Mouse (Mus musculus) gastrocnemius, postnatal 14 days (tissue): ENCODE data around the gene Tango6. TPM values are rescaled to one million over a fixed set of nuclear protein-coding genes. Genes with fewer than 3 reads are reported as not detected.

Experiments
- DNase-seq: peaks from one replicate; pipeline ENCODE4 v3.0.0; 2021; ENCODE audit warnings: mixed read lengths
- intact Hi-C: fragments of 180-260 bp; cut with DNase I; formaldehyde crosslinking; loops from one replicate; pipeline ENCODE4 v1.15.1; 2025; ENCODE audit warnings: low total_unique reads
- total RNA-seq, 2 experiments: library from RNA; stranded (reverse); gene quantifications; 2 replicates each; pipeline ENCODE4 v1.2.3; 2021

Tango6 gene
- total RNA-seq, 2 experiments from 2014 or later: 8.0 to 8.1 TPM

DNA sequence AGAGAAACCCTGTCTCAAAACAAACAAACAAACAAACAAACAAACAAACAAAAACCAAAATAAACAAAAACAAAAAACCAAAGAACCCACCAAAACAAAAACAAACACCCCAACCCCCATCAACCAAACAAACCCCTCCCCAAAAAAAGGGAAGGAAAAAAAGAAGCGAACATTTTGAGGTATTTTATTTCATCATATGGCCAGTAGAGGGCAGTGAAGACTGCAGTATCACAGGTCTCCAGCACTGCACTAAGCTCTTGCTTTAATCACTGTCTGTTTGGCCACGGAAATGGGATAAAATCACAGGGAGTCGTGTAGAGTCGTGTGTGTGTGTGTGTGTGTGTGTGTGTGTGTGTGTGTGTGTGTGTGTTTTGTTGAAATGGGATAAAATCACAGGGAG is 4.6 kb downstream of the Tango6 start:
- DNase-seq: no peak
- intact Hi-C loops: no loop called here

DNA sequence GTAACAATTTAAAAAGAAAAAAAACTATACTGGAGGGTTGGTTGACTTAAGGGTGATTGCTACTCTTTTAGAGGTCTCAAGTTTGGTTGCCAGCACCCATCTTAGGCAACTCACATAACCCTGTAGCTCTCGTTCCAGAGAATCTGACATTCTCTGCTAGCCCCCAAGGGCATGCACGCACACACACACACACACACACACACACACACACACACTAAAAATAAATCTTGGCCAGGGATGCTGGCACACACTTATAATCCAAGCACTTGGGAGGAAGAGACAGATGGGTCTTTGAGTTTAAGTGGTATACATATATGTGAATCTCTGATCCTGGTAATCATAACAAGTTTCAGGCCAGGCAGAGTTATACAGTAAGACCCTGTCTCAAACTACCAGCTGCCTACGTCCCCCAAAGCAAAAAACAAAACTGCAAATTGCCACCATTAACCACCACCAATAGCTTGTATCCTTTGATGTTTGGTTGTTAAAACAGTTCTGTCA is 14.9 kb downstream of the Tango6 start:
- intact Hi-C loops: loop anchor here (5.0 kb wide), 2 partner anchors 190 to 305 kb away; no protein-coding TSS in a partner anchor
- DNase-seq: no peak

- peak; percentile 57 for DNase-seq
- intact Hi-C loops: loop anchor here (5.0 kb wide), 2 partner anchors 188 to 303 kb away; no protein-coding TSS in a partner anchor
These were observed 16.7 kb downstream of the Tango6 start for GRCm38 (mm10) chr8:106699588-106699987.

DNA sequence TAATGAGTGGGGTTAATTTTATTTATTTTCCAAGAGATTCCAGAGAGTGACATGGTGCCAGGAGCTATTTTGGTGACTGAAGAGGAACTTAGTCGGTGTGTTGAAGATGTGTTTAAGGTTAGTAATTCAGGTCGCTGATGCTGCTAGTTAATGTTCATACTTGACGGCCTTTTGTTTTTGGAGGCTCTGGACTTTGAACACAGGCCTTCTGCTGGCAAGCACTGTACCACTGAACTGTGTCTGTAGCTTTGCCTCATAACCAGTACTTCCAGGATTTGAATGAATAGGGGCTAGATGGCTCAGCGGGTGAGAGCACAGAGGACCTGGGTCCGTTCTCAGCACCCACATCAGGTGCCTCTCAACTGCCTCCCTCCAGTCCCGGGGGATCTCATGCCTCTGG is 17.3 kb downstream of the Tango6 start:
- intact Hi-C loops: no loop called here
- DNase-seq: no peak

DNA sequence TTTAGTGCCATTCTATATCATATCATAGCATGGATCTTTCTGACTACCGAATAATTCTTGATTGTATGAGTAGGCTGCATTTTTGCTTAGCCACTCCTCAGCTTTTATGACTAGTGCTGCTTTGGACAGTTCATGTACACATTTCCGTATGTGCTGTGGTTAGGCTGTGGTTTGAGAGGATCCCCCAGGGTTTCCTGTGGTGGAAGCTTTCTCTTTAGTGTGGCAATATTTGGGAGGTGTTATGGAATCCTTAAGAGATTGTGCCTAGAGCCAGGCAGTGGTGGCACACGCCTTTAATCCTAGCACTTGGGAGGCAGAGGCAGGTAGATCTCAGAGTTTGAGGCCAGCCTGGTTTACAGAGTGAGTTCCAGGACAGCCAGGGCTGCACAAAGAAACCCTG is 18.5 kb downstream of the Tango6 start:
- no peak for DNase-seq
- intact Hi-C loops: no loop called here

GRCm38 (mm10) chr8:106704199-106704900 is 21.5 kb downstream of the Tango6 start:
- intact Hi-C loops: no loop called here
- no peak for DNase-seq

DNA sequence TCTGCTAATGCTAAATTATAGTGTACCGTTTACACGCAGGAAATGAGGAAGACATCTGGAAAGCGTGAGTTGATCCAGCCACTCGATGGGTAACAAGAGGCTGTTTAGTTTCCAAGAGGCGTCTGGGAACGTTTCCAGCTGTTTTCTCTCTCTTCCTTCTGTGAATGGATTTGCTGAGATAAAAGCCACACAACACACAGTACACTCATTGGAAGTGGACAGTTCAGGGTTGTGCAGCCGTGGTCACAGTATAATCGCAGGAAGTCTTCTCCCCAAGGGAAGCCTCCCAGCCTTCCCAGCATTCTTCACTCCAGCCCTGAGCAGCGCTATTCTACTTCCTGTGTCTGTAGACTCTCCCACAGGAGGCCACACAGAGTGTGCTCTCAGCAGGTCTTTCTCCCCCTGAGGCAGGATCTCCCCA is 22.0 kb downstream of the Tango6 start:
- intact Hi-C loops: no loop called here
- peak; percentile 61 for DNase-seq

GRCm38 (mm10) chr8:106706194-106706593 is 23.3 kb downstream of the Tango6 start:
- intact Hi-C loops: no loop called here
- no peak for DNase-seq

GRCm38 (mm10) chr8:106710002-106710401 is 27.1 kb downstream of the Tango6 start:
- intact Hi-C loops: no loop called here
- no peak for DNase-seq

DNA sequence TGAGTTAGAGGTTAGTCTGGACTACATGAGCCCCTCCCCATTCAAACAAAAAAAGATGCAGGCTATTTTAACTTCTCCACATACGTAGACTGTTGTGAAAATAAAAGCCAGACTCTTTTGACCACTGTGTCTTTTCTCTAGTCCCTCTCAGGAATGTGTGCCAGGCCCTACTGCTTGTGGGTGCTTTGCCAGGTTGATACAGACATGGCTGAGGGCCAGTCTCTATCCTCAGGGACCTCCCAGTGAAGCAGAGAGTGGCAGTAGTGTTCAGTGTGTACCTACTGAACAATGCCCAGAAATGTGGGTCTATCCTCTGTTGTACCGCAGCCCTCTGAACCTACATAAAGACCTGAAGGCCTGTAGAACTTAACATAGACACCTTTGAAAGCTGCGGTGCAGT is 29.6 kb downstream of the Tango6 start:
- DNase-seq: no peak
- intact Hi-C loops: no loop called here

- intact Hi-C loops: no loop called here
- DNase-seq: no peak
These were observed 31.4 kb downstream of the Tango6 start for GRCm38 (mm10) chr8:106714297-106714696.

- intact Hi-C loops: loop anchor here (5.0 kb wide), 1 partner anchor 169 kb away; no protein-coding TSS in a partner anchor
- DNase-seq: peak; percentile 82
These were observed 35.2 kb downstream of the Tango6 start for GRCm38 (mm10) chr8:106718091-106718500.

DNA sequence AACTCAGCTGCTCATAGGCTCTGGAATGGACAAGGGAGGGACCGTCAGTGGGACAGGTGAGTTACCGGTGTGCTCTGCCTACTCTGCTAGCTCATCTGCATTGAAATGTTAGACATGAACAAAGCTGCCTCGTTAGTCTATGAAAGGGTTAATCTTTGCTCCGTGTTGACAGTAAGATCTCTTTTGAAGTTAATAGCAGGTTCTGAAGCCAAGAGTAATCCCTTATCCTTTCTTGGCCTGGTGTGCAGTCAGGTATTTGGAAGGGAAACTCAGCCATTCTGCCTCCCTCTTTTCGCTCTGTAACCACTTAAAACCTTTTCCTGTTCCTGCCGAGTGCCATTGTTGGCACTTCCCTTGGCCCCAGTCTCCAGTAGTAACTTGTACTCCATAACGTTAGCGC is 38.1 kb downstream of the Tango6 start:
- no peak for DNase-seq
- intact Hi-C loops: no loop called here

DNA sequence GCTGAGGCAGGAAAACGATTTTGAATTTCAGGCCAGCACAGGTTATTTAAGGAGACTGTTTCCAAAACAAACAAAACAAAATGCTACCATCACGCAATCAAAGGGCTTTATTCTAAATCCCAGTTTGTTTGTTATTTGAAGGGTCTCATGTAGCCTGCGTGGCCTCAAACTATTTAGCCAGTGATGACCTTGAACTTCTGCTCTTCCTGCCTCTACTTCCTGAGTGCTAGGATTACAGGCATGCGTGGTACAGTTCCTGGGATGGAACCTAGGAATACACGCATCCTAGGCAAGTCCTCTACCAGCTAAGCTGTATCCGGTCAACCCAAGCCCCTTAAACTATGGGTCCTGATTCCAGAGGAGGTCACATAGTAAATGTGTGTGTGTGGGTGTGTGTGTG is 39.6 kb downstream of the Tango6 start:
- DNase-seq: no peak
- intact Hi-C loops: no loop called here

DNA sequence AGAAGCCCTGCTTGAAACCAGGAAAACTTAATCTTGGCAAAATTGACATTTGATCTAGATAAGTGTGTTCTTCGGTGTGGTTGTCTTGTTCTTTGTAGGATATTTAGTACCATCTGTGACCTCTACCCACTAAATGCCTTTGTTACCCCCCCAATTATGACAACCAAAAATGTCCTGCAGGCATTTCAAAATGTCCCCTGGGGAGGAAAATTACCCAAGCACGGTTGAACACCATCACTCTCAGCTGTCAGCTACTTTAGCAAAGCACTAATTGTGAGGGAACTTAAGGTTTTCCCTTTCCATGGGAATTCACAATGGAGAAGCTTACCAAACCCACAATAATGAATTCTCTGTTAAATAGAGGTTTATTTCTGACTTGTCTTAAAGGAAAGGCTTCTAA is 41.1 kb downstream of the Tango6 start:
- no peak for DNase-seq
- intact Hi-C loops: no loop called here

DNA sequence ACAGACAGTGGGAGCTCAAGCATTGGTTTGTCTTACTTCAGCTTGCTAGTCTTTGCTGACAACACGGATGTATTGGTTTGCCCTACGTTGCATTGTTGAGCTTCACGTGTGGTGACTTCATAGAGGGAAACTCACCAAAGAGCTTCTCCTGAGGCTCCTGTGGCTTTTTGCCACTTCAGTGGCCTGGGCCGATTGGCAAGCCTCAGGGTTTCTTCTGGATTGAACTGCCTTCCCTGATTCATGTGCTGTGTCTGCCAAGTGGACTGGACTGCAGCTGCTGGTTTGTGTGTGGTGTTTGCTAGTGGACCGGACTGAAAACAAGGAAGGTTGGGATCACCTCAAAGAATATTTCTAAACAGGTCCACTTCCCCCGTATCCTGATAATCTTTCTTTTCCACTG is 43.7 kb downstream of the Tango6 start:
- peak; percentile 17 for DNase-seq
- intact Hi-C loops: no loop called here

DNA sequence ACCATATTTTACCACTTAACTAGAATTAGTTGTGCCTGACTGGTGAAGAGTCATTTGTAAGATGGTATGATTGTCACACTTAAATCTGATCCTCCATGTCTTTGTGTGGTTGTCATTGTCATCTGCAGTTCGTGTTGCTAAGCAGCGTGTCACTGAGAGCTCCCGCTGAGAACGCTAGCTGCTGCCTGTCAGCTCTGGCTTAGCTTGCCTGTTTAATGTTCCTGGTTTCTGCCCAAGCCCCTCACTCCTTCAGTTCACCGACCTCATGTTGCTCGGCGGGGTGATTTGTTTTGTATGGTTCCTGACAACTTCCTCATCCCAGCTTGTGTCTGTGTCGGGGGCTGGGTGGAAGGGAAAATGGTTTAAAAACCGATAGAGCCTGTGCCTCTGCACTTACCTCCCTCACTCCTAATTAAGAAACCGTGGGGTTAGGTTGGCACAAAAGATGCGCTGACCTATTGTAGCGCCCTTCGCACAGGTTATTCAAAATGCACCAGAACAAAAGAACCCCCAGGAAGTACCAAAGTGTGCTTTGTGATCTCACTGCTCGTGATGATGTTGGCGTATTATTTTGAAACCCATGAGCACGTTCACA is 44.5 kb downstream of the Tango6 start:
- intact Hi-C loops: no loop called here
- DNase-seq: no peak

DNA sequence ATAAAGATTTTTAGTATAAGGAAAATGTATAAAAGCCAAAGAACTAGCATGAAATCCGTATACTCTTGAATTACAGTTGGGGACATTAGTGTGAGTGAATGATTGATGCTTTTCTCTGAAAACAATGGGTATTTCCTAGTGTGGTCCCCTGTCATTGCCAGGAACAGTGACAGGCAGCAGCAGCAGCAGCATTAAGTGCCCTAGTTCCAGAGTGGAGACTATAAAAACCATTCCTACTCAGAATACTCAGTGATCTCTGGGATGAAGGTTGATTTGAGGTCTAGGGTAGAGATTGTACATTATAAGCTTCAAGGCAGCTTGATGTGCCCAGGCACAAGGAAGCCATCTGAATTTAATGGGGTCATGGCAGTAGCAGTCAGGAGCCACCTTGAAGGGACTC is 45.0 kb downstream of the Tango6 start:
- intact Hi-C loops: no loop called here
- DNase-seq: no peak

GRCm38 (mm10) chr8:106732921-106733320 is 50.1 kb downstream of the Tango6 start:
- intact Hi-C loops: no loop called here
- DNase-seq: no peak

DNA sequence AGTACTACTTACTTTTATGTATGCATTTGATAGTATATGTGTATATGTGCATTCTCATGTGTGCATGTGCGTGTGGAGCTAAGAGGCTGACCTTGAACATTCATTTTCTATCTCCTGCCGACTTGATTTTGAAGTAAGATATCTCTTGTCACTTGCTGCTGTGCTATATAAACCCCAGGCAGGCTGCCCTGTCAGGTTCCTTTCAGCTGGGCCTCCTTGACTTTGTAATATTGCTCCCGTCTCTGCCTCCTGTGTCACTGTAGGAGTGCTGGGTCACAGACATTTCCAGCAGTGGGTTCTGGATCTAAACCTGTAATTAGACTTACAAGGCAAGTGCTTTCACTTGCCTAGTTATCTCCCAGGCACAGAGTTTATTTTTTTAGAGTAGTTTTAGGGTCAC is 50.8 kb downstream of the Tango6 start:
- DNase-seq: no peak
- intact Hi-C loops: no loop called here

DNA sequence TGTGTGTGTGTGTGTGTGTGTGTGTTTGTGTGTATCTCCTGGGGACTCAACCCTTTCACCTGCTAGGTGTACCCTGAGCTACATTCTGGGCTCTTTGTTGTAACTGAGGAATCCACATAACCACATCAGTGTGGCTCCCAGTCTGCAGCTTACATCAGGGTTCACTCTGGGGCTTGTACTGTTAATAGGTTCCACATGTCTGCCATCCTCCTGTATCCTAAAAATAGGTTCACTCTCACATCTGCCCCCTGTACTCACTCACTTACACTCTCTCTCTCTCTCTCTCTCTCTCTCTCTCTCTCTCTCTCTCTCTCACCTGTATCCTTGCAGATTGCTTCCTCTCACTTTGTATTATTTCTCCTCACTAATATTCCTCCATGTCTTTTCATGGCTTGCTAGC is 51.4 kb downstream of the Tango6 start:
- intact Hi-C loops: no loop called here
- no peak for DNase-seq
